Mouse (Mus musculus) E14TG2a.4 (cell line): ENCODE measurements around the gene Alkbh4.
A peak's percentile ranks its signal among the peaks of the same experiment; 100 is the strongest.

ENCODE experiments used
- H3K27me3 ChIP-seq: 2 replicates; pipeline ENCODE4 v1.6.1; 2014; ENCODE audit warnings: low read length, control low read depth; ENCODE audit not compliant: insufficient read depth
- H3K36me3 ChIP-seq: 2 replicates; pipeline ENCODE4 v1.6.1; 2014; ENCODE audit warnings: low read length, control low read depth; ENCODE audit not compliant: insufficient read depth
- H3K4me1 ChIP-seq: replicated peaks from 2 replicates; pipeline ENCODE4 v1.6.1; 2014; ENCODE audit warnings: low read depth, low read length, control low read depth
- H3K4me3 ChIP-seq: replicated peaks from 2 replicates; pipeline ENCODE4 v1.5.1; 2014; ENCODE audit warnings: mild to moderate bottlenecking, low read length
- H3K9me3 ChIP-seq: 2 replicates; pipeline ENCODE4 v1.6.1; 2014; ENCODE audit warnings: low read length, control low read depth
- CTCF ChIP-seq: conservative IDR thresholded peaks from 2 replicates; pipeline ENCODE4 v1.5.1; 2014; ENCODE audit warnings: low read length
- NANOG ChIP-seq: IDR thresholded peaks from 2 replicates; pipeline ENCODE4 v1.6.1; 2014; ENCODE audit warnings: borderline replicate concordance, low read length, mixed read lengths
- POU5F1 ChIP-seq: IDR thresholded peaks from 2 replicates; pipeline ENCODE4 v1.6.1; 2014; ENCODE audit warnings: low read length, borderline replicate concordance

Alkbh4 gene

GRCm38 (mm10) chr5:136182049-136182448, 46.1 kb downstream of the Alkbh4 start:
- H3K36me3 ChIP-seq, result peaks cover 97% of the 10 kb centered on the region
- no peaks in the 10 kb centered on the region for H3K27me3 ChIP-seq
- H3K9me3 ChIP-seq, result no peaks in the 10 kb centered on the region
- H3K4me3 ChIP-seq, result no peak overlapping the region
- no peak for TF ChIP-seq POU5F1
- no peak for TF ChIP-seq CTCF
- TF ChIP-seq NANOG, result no peak
- H3K4me1 ChIP-seq, result peaks cover 76% of the 10 kb centered on the region

GRCm38 (mm10) chr5:136182830-136183229, 46.9 kb downstream of the Alkbh4 start:
- Histone ChIP-seq H3K36me3 (peaks cover 95% of the 10 kb centered on the region), H3K4me1 (peaks cover 68% of the 10 kb centered on the region)
- no peak for TF ChIP-seq CTCF
- no peak for TF ChIP-seq POU5F1

GRCm38 (mm10) chr5:136183766-136184165, 47.8 kb downstream of the Alkbh4 start:
- TF ChIP-seq NANOG, result no peak
- 0 out of 2 replicates have a peak, but pooled peaks have one; percentile 5 for TF ChIP-seq CTCF
- Histone ChIP-seq H3K4me3 (no peak overlapping the region), H3K9me3 (no peaks in the 10 kb centered on the region), H3K36me3 (peaks cover 95% of the 10 kb centered on the region), H3K4me1 (peaks cover 59% of the 10 kb centered on the region), H3K27me3 (no peaks in the 10 kb centered on the region)

More at GRCm38 (mm10) chr5:136182830-136183229, 46.9 kb downstream of the Alkbh4 start:
- Histone ChIP-seq H3K4me3 (no peak overlapping the region), H3K9me3 (no peaks in the 10 kb centered on the region), H3K27me3 (no peaks in the 10 kb centered on the region)

GRCm38 (mm10) chr5:136186723-136187122, 50.8 kb downstream of the Alkbh4 start:
- Histone ChIP-seq H3K4me3 (no peak overlapping the region), H3K9me3 (no peaks in the 10 kb centered on the region), H3K27me3 (no peaks in the 10 kb centered on the region), H3K4me1 (peaks cover 29% of the 10 kb centered on the region), H3K36me3 (peaks cover 95% of the 10 kb centered on the region)
- TF ChIP-seq NANOG, result no peak
- TF ChIP-seq POU5F1, result no peak
- TF ChIP-seq CTCF, result peak; percentile 63
